Mouse (Mus musculus) spleen, adult 2 months (tissue): Measurements from ENCODE around the gene Tuft1.
"Not testable (repeated sequence)": the region's sequence is repeated elsewhere in the genome, so short reads cannot be mapped to it uniquely, and the experiment has no call there.

Experiments used
- CTCF ChIP-seq: fragments of 200-500 bp; IDR thresholded peaks from 2 replicates; pipeline ENCODE4 v1.5.1; 2011; ENCODE audit warnings: mild to moderate bottlenecking, inconsistent platforms; ENCODE audit not compliant: insufficient read depth, insufficient read length, insufficient replicate concordance; ENCODE audit errors: extremely low read depth
- POLR2A ChIP-seq: fragments of 200-500 bp; IDR thresholded peaks from 2 replicates; pipeline ENCODE4 v1.6.1; 2011; ENCODE audit warnings: low read depth, low read length, inconsistent platforms

DNA sequence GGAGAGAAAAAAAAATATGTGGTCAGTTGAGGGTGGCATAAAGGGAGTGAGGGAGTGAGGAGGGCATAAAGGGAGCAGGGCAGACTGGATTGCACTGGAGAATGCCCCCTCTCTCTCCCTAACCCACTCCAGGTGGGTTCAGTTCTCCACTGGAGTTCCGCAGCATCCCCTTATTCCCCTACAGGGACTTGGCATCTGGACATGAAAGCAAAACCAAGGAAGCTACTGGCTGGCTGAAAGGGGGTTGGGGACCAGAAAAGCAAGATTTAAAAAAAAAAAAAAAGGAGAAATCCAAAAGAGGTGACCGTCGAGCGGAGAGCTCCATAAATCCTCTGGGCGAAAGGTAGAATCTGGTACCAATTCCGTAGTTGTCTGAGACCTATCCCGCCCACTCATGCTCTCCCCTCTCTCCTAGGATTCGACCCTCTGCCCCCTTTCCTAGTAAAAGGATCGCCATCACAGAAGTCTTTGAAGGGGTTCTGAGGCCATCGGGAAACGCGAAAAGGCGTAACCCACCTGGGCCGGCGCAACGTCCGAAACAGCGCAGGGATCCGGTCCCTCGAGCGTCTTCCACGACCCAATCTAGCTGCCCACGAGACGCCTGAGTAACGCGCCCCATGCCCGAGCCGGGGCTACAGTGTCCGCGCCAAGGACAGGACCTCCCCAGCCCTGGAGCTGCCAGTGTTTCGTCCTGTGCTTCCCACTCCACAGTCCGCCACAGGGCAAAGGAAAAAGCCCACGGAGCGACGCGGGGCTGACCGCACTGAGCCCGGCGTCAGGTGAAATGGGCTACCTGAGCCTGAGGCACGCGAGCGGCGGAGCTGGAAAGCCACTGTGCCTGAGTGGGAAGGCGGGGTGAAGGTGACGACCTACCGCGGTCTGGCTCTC, 576 bp downstream of the Tuft1 start:
- not testable (repeated sequence) for TF ChIP-seq CTCF, POLR2A
